Mouse (Mus musculus): Measurements from ENCODE around the gene Lhb. TPM values are rescaled to one million over a fixed set of nuclear protein-coding genes. Genes with fewer than 3 reads are reported as not detected.
"Not testable (repeated sequence)": the region's sequence is repeated elsewhere in the genome, so short reads cannot be mapped to it uniquely, and the experiment has no call there.

The Lhb gene
- polyA plus RNA-seq, 1 experiment: 0.07 TPM

- peak overlapping the region; percentile 94 for H3K4me2 ChIP-seq (ENCODE audit: low read depth)
- peaks cover 50% of the 10 kb centered on the region for H3K79me2 ChIP-seq (ENCODE audit: control insufficient read depth, insufficient read depth)
- peaks cover 29% of the 10 kb centered on the region for H3K36me3 ChIP-seq (ENCODE audit: control insufficient read depth, insufficient read depth)
- no peak for TF ChIP-seq USF1 (IDR thresholded peaks at IDR 0.05; ENCODE audit: low read depth)
- no peak for TF ChIP-seq MAX (IDR thresholded peaks at IDR 0.05; ENCODE audit: low read depth)
- no peak for TF ChIP-seq POLR2AphosphoS2 (IDR thresholded peaks at IDR 0.05; ENCODE audit: insufficient read length, low read depth)
- TF ChIP-seq E2F4 (IDR thresholded peaks at IDR 0.05; ENCODE audit: insufficient read depth): no peak
- no peak for TF ChIP-seq MYOG (IDR thresholded peaks at IDR 0.05; ENCODE audit: control insufficient read depth in 1 of 3, insufficient read depth in 1 of 3, insufficient read length in 2 of 3, low read depth in 2 of 3)
- no peak for TF ChIP-seq REST (IDR thresholded peaks at IDR 0.05; ENCODE audit: insufficient read depth, insufficient read length)
- no peak for TF ChIP-seq POLR2A (IDR thresholded peaks at IDR 0.05; ENCODE audit: insufficient read length, low read depth)
- TF ChIP-seq TCF12 (IDR thresholded peaks at IDR 0.05; ENCODE audit: insufficient read depth, poor library complexity, severe bottlenecking): no peak
- no peak for TF ChIP-seq TCF3 (IDR thresholded peaks at IDR 0.05; ENCODE audit: insufficient read length, low read depth)
- TF ChIP-seq SRF (IDR thresholded peaks at IDR 0.05; ENCODE audit: control insufficient read depth, insufficient read length, low read depth): no peak
- TF ChIP-seq MYOD1 (IDR thresholded peaks at IDR 0.05; ENCODE audit: control insufficient read depth in 1 of 3, insufficient read length in 2 of 3, low read depth in 2 of 3): no peak
- no peak for TF ChIP-seq CEBPB (IDR thresholded peaks at IDR 0.05; ENCODE audit: insufficient read depth, poor library complexity, severe bottlenecking)
- H3ac ChIP-seq (ENCODE audit: control insufficient read depth, insufficient read length): peak overlapping the region; percentile 26
- no peaks in the 10 kb centered on the region for H3K27me3 ChIP-seq (ENCODE audit: control insufficient read depth, insufficient read depth, insufficient read length)
- peak overlapping the region; percentile 98 for H3K4me3 ChIP-seq
Observed at GRCm38 (mm10) chr7:45395129-45395541, 25.5 kb upstream of the Lhb start.

GRCm38 (mm10) chr7:45395578-45396336 lies 24.9 kb upstream of the Lhb start, which contains the start of gene Snrnp70:
Snrnp70 (minus strand) TSS chr7:45395742.
- peak within 1 kb of the TSS; percentile 26 for H3ac ChIP-seq (ENCODE audit: control insufficient read depth, insufficient read length)
- H3K27me3 ChIP-seq (ENCODE audit: control insufficient read depth, insufficient read depth, insufficient read length): no peaks in the 10 kb centered on the region
- TF ChIP-seq E2F4 (IDR thresholded peaks at IDR 0.05; ENCODE audit: insufficient read depth) (no peak), MYOD1 (IDR thresholded peaks at IDR 0.05; ENCODE audit: control insufficient read depth in 1 of 3, insufficient read length in 2 of 3, low read depth in 2 of 3) (no peak), MYOG (IDR thresholded peaks at IDR 0.05; ENCODE audit: control insufficient read depth in 1 of 3, insufficient read depth in 1 of 3, insufficient read length in 2 of 3, low read depth in 2 of 3) (no peak), REST (IDR thresholded peaks at IDR 0.05; ENCODE audit: insufficient read depth, insufficient read length) (peak; percentile 25), TCF12 (IDR thresholded peaks at IDR 0.05; ENCODE audit: insufficient read depth, poor library complexity, severe bottlenecking) (no peak), MAX (IDR thresholded peaks at IDR 0.05; ENCODE audit: low read depth) (no peak), CEBPB (IDR thresholded peaks at IDR 0.05; ENCODE audit: insufficient read depth, poor library complexity, severe bottlenecking) (no peak), USF1 (IDR thresholded peaks at IDR 0.05; ENCODE audit: low read depth) (no peak), TCF3 (IDR thresholded peaks at IDR 0.05; ENCODE audit: insufficient read length, low read depth) (no peak), POLR2A (IDR thresholded peaks at IDR 0.05; ENCODE audit: insufficient read length, low read depth) (peak; percentile 87), SRF (IDR thresholded peaks at IDR 0.05; ENCODE audit: control insufficient read depth, insufficient read length, low read depth) (peak; percentile 77), POLR2AphosphoS2 (IDR thresholded peaks at IDR 0.05; ENCODE audit: insufficient read length, low read depth) (peak; percentile 96)
- H3K79me2 ChIP-seq (ENCODE audit: control insufficient read depth, insufficient read depth): peaks cover 43% of the 10 kb centered on the region
- H3K4me2 ChIP-seq (ENCODE audit: low read depth): peak within 1 kb of the TSS; percentile 94
- peak within 1 kb of the TSS; percentile 98 for H3K4me3 ChIP-seq
- H3K36me3 ChIP-seq (ENCODE audit: control insufficient read depth, insufficient read depth): peaks cover 23% of the 10 kb centered on the region

- Histone ChIP-seq H3K4me3 (peak overlapping the region; percentile 98), H3K36me3 (ENCODE audit: control insufficient read depth, insufficient read depth) (peaks cover 19% of the 10 kb centered on the region), H3K79me2 (ENCODE audit: control insufficient read depth, insufficient read depth) (peaks cover 39% of the 10 kb centered on the region), H3K4me2 (ENCODE audit: low read depth) (peak overlapping the region; percentile 77)
- not testable (repeated sequence) for H3K27me3 ChIP-seq (ENCODE audit: control insufficient read depth, insufficient read depth, insufficient read length); H3ac ChIP-seq (ENCODE audit: control insufficient read depth, insufficient read length)
Observed at GRCm38 (mm10) chr7:45396337-45396775, 24.3 kb upstream of the Lhb start.

GRCm38 (mm10) chr7:45396787-45397186 lies 23.8 kb upstream of the Lhb start:
- H3ac ChIP-seq (ENCODE audit: control insufficient read depth, insufficient read length): no peak overlapping the region
- H3K4me2 ChIP-seq (ENCODE audit: low read depth): peak overlapping the region; percentile 77
- peaks cover 34% of the 10 kb centered on the region for H3K79me2 ChIP-seq (ENCODE audit: control insufficient read depth, insufficient read depth)
- H3K4me3 ChIP-seq: peak overlapping the region; percentile 98
- TF ChIP-seq MYOD1 (IDR thresholded peaks at IDR 0.05; ENCODE audit: control insufficient read depth in 1 of 3, insufficient read length in 2 of 3, low read depth in 2 of 3) (no peak), POLR2A (IDR thresholded peaks at IDR 0.05; ENCODE audit: insufficient read length, low read depth) (no peak), TCF12 (IDR thresholded peaks at IDR 0.05; ENCODE audit: insufficient read depth, poor library complexity, severe bottlenecking) (no peak), MYOG (IDR thresholded peaks at IDR 0.05; ENCODE audit: control insufficient read depth in 1 of 3, insufficient read depth in 1 of 3, insufficient read length in 2 of 3, low read depth in 2 of 3) (no peak), TCF3 (IDR thresholded peaks at IDR 0.05; ENCODE audit: insufficient read length, low read depth) (no peak), SRF (IDR thresholded peaks at IDR 0.05; ENCODE audit: control insufficient read depth, insufficient read length, low read depth) (no peak), CEBPB (IDR thresholded peaks at IDR 0.05; ENCODE audit: insufficient read depth, poor library complexity, severe bottlenecking) (no peak), MAX (IDR thresholded peaks at IDR 0.05; ENCODE audit: low read depth) (no peak), POLR2AphosphoS2 (IDR thresholded peaks at IDR 0.05; ENCODE audit: insufficient read length, low read depth) (no peak), E2F4 (IDR thresholded peaks at IDR 0.05; ENCODE audit: insufficient read depth) (no peak), USF1 (IDR thresholded peaks at IDR 0.05; ENCODE audit: low read depth) (no peak), REST (IDR thresholded peaks at IDR 0.05; ENCODE audit: insufficient read depth, insufficient read length) (no peak)
- peaks cover 16% of the 10 kb centered on the region for H3K36me3 ChIP-seq (ENCODE audit: control insufficient read depth, insufficient read depth)
- H3K27me3 ChIP-seq (ENCODE audit: control insufficient read depth, insufficient read depth, insufficient read length): no peaks in the 10 kb centered on the region
